Mouse (Mus musculus) left cerebral cortex, postnatal 25 days (tissue): ENCODE measurements around the gene Stard3nl. TPM values are rescaled to one million over a fixed set of nuclear protein-coding genes. Genes with fewer than 3 reads are reported as not detected.

Source experiments
- total RNA-seq, 2 experiments: library from RNA; stranded (reverse); gene quantifications; 2 replicates each; pipeline ENCODE4 v1.2.3; 2021

Stard3nl gene
- total RNA-seq, 2 experiments from 2014 or later, result 59.7 to 62.5 TPM

Other genes with a start within 250 kb of the Stard3nl start
- 10 to 100 TPM; 77.0 to 87.6 TPM for gene Epdr1, start 224.1 kb upstream of the Stard3nl start, total RNA-seq
- gene Sfrp4, start 227.3 kb upstream of the Stard3nl start, total RNA-seq, result 1 to 10 TPM; 1.8 to 2.3 TPM